Mouse (Mus musculus) C2C12 (cell line): ENCODE measurements around the gene C530008M17Rik. TPM values are rescaled to one million over a fixed set of nuclear protein-coding genes. Genes with fewer than 3 reads are reported as not detected.

Experiments
- H3K27me3 ChIP-seq: one replicate; pipeline ENCODE4 v1.6.1; 2011; ENCODE audit not compliant: control insufficient read depth, insufficient read depth, insufficient read length
- H3K36me3 ChIP-seq: one replicate; pipeline ENCODE4 v1.6.1; 2011; ENCODE audit not compliant: control insufficient read depth, insufficient read depth
- H3K4me3 ChIP-seq: one replicate; pipeline ENCODE4 v1.5.1; 2011; ENCODE audit warnings: mild to moderate bottlenecking, control low read depth; ENCODE audit not compliant: poor library complexity, insufficient read depth, severe bottlenecking
- H3K79me2 ChIP-seq: one replicate; pipeline ENCODE4 v1.6.1; 2011; ENCODE audit not compliant: control insufficient read depth, insufficient read depth
- H3K79me3 ChIP-seq: one replicate; pipeline ENCODE4 v1.6.1; 2011; ENCODE audit warnings: low read depth, control low read depth
- H3ac ChIP-seq: one replicate; pipeline ENCODE3; 2011; ENCODE audit warnings: low read depth; ENCODE audit not compliant: control insufficient read depth, insufficient read length
- CEBPB ChIP-seq: IDR thresholded peaks from one replicate; pipeline ENCODE4 v1.6.1; 2011; ENCODE audit warnings: low read depth, mild to moderate bottlenecking, control low read depth, moderate library complexity
- CTCF ChIP-seq: IDR thresholded peaks from one replicate; pipeline ENCODE4 v1.5.1; 2011; ENCODE audit not compliant: control insufficient read depth, insufficient read depth, insufficient read length
- FOSL1 ChIP-seq: IDR thresholded peaks from one replicate; pipeline ENCODE4 v1.8.0; 2011; ENCODE audit warnings: mild to moderate bottlenecking, low read length; ENCODE audit not compliant: poor library complexity, insufficient read depth, severe bottlenecking
- MAX ChIP-seq: IDR thresholded peaks from one replicate; pipeline ENCODE4 v1.6.1; 2011; ENCODE audit warnings: mild to moderate bottlenecking, control low read depth
- MYOD1 ChIP-seq: IDR thresholded peaks from one replicate; pipeline ENCODE4 v1.6.1; 2011; ENCODE audit warnings: low read depth; ENCODE audit not compliant: control insufficient read depth, insufficient read length
- MYOG ChIP-seq: IDR thresholded peaks from one replicate; pipeline ENCODE4 v1.6.1; 2011; ENCODE audit not compliant: control insufficient read depth, insufficient read length; ENCODE audit errors: extremely low read depth
- USF1 ChIP-seq: IDR thresholded peaks from one replicate; pipeline ENCODE4 v1.6.1; 2011; ENCODE audit warnings: low read depth, mild to moderate bottlenecking, control low read depth, moderate library complexity
- long read RNA-seq, 2 experiments: library from polyadenylated mRNA; unstranded; transcript quantifications; one replicate each; pipeline ENCODE4 v2.0.0; 2019 to 2020
- polyA plus RNA-seq: library from polyadenylated mRNA; unstranded; fragments of >200 nt; fragmentation: generic; extraction: Trizol; gene quantifications from one replicate; pipeline ENCODE4 v1.2.1, GENCODE M21; 2012; ENCODE audit warnings: missing spikeins

Gene C530008M17Rik
- 4.6 TPM for polyA plus RNA-seq
- long read RNA-seq, experiment 1, partial matches to known transcripts = 0 of 4 reads
- long read RNA-seq, experiment 1, other reads (novel, unspliced or antisense) = 4 of 4 reads
- long read RNA-seq, experiment 2, partial matches to known transcripts = 1 of 3 reads
- long read RNA-seq, experiment 2, other reads (novel, unspliced or antisense) = 2 of 3 reads

DNA sequence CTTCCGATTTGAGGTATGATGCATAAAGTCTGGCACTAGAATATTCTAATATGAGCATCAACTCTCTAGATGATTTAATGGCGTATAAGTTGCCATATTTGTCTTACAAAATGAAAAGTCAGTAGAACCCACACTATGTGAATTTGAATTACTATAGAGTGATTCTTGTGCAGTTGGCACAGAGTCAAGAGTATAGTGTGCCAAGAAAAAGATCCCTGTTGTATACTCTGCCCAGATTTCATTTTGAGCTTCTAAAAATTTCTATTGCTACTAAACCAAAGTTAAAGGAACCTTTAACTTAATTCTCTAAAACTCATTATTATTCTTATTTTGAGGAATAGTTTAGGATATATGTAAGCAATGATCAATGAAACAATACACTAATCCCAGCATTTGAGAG lies at the start of gene C530008M17Rik:
TSS of gene C530008M17Rik (plus strand) at position 301 of the 400 bp plus-strand sequence.
- Histone ChIP-seq H3K27me3 (peaks cover 4% of the 10 kb centered on the region), H3ac (peak within 1 kb of the TSS; percentile 90), H3K79me2 (no peaks in the 10 kb centered on the region), H3K79me3 (no peaks in the 10 kb centered on the region), H3K4me3 (peak within 1 kb of the TSS; percentile 26), H3K36me3 (no peaks in the 10 kb centered on the region)
- TF ChIP-seq CEBPB = no peak

DNA sequence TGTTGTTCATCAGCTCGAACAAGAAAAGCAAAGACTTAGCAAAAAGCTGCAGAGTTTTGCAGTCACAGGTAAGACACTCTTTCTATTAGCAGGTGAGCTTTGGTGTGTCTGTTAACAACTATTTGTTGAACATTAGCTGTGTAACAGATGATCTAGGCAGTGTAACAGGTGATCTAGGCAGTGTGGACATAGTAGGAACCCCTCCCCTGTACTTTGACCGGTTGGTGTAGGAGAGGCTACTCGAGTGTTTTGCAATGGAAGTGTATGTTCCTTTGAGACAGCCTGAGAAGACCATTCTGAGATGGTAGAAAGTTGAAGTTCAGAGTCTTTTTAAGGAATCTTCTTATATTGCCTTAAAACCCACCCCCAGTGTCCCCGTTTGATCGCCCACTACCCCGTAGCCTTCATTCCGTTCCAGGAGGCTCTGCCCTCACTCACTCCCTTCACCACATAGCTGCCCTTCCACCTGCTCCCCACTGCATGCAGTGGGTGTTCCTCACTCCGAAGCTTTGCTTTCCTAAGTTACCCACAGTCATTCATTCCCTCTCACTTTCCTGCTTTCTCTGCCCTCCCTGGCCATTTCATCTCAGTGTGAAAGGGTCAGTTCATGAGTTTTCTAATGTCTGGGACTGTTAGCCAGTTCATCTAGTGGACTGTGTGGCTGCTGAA lies 46.5 kb upstream of the C530008M17Rik start:
- H3ac ChIP-seq = no peak overlapping the region
- H3K4me3 ChIP-seq = no peak overlapping the region
- H3K79me3 ChIP-seq = no peaks in the 10 kb centered on the region
- no peaks in the 10 kb centered on the region for H3K79me2 ChIP-seq
- no peak for TF ChIP-seq MYOG
- TF ChIP-seq MYOD1 = no peak
- TF ChIP-seq CEBPB = no peak
- no peak for TF ChIP-seq FOSL1
- TF ChIP-seq MAX = no peak
- no peak for TF ChIP-seq CTCF
- no peak for TF ChIP-seq USF1
- H3K27me3 ChIP-seq = no peaks in the 10 kb centered on the region
- H3K36me3 ChIP-seq = peaks cover 46% of the 10 kb centered on the region

DNA sequence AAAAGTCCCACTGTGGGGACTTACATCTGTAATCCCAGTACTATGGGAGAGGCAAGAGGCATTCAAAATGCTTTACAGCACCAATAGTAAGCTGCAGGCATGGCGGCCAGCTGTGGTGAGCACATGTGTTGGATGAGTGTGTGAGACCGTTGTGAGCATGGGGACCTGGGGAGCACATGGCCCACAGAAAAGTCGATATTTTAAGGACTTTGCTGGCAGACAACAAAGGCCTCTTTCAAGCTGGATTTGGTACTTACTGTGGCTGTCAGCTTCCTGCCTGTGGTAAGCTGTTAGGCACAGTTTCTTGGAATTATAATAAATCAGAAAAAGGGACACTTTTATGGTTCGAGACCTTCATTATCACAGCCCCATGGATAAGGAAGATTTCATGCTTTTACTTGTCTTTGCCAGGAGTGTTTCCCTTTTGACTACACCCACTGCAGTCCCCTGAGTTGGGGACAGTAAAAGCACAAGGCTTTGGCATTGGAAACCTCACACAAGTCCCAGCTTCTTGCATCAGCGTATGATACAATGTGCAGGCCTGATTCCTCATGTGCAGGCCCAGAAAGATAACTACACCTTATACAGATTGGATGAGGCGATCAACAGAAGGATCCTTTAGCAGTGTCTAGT lies 43.3 kb upstream of the C530008M17Rik start:
- H3K79me2 ChIP-seq = no peaks in the 10 kb centered on the region
- H3K4me3 ChIP-seq = no peak overlapping the region
- H3K79me3 ChIP-seq = no peaks in the 10 kb centered on the region
- TF ChIP-seq MAX (no peak), MYOG (no peak), FOSL1 (no peak), MYOD1 (no peak), CEBPB (no peak), CTCF (no peak), USF1 (no peak)
- peaks cover 61% of the 10 kb centered on the region for H3K36me3 ChIP-seq
- H3ac ChIP-seq = no peak overlapping the region
- H3K27me3 ChIP-seq = no peaks in the 10 kb centered on the region

DNA sequence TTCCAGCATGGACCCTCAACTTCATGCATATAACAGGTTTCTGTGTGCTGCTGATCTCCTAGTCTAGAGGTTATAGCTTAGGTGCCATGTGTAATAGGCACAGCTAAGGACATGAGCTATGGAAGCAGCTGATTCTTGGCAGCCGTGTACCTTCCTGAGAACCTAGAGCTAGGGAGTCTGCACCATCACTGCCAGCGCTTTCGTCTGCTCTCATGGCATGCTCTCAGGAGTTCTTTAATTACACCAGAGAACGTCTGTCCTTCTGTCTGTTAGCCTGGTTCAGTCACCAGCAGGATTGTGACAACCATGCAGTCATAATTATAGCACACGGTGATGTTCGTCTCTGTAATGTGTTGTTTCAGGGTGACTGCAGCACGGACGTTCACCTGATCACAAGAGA lies 41.0 kb upstream of the C530008M17Rik start:
- no peak for TF ChIP-seq MAX
- no peak for TF ChIP-seq MYOD1
- no peak for TF ChIP-seq FOSL1
- no peak for TF ChIP-seq USF1
- TF ChIP-seq CTCF = no peak
- TF ChIP-seq CEBPB = no peak
- TF ChIP-seq MYOG = no peak
- Histone ChIP-seq H3K4me3 (no peak overlapping the region), H3K36me3 (peaks cover 61% of the 10 kb centered on the region), H3K27me3 (no peaks in the 10 kb centered on the region), H3K79me3 (no peaks in the 10 kb centered on the region), H3ac (no peak overlapping the region), H3K79me2 (no peaks in the 10 kb centered on the region)

DNA sequence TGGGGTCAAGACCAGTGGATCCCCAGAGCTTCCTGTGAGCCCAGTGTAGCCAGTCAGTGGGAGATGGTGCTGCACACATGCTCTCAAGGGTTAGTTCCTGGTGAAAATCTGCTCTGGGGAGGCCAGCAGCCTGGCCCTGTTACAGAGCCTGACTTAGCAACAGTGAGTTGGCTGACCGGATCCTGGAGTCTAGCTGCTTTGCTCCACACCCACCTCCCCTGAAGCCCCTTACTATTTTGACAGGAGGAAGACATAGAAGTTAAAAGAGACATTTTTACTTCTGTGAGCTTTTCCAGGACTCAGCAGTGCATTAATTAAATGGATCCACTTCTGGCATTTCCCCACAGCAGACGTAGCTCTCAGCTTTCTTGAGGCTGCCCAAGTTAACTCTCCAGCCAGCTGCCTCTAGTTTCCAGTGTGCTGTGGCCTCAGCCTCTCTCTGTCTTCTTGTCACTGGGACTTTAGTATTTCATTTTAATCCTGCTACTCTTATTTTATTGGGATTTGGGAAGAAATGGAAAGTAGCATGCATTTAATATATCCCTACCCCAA lies 40.0 kb upstream of the C530008M17Rik start:
- no peak for TF ChIP-seq CEBPB
- TF ChIP-seq MYOG = no peak
- TF ChIP-seq FOSL1 = no peak
- no peak for TF ChIP-seq USF1
- TF ChIP-seq CTCF = no peak
- no peak for TF ChIP-seq MAX
- no peak for TF ChIP-seq MYOD1
- H3K79me3 ChIP-seq = no peaks in the 10 kb centered on the region
- no peaks in the 10 kb centered on the region for H3K27me3 ChIP-seq
- no peaks in the 10 kb centered on the region for H3K79me2 ChIP-seq
- H3K36me3 ChIP-seq = peaks cover 63% of the 10 kb centered on the region
- no peak overlapping the region for H3ac ChIP-seq
- H3K4me3 ChIP-seq = no peak overlapping the region

DNA sequence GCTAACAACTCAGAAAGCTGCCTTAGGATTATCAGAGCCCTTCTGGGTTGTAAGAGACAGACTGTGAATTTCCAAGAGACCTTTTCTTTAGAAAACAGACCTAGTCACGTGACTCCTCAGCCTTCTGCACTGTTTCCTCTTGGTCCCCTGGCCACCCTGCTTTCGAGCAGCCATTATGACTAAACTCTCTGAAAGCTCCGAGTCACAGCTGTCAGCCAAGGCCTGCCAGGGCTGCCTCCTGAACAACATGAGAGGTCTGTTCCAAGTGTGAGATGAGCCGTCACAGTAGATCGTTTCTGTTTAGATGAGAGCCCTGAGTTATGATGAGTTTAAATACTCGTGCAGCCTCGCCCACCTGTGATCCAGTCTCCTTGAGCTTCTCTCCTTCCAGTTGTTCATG lies 37.6 kb upstream of the C530008M17Rik start:
- Histone ChIP-seq H3ac (no peak overlapping the region), H3K36me3 (peaks cover 55% of the 10 kb centered on the region), H3K4me3 (no peak overlapping the region), H3K79me3 (no peaks in the 10 kb centered on the region), H3K27me3 (no peaks in the 10 kb centered on the region), H3K79me2 (no peaks in the 10 kb centered on the region)
- TF ChIP-seq FOSL1 = no peak
- no peak for TF ChIP-seq MAX
- TF ChIP-seq CEBPB = no peak
- TF ChIP-seq CTCF = no peak
- no peak for TF ChIP-seq MYOD1
- no peak for TF ChIP-seq MYOG
- TF ChIP-seq USF1 = no peak
